Mouse (Mus musculus) CH12.LX (cell line): ENCODE measurements at regions not wholly inside any gene's neighbourhood (a gene's known extent, or its start where the extent isn't known, plus 50 kb on each side); places are given as distances from the start of the nearest gene placed in this dataset.

ENCODE experiments used
- DNase-seq: peaks from one replicate; pipeline ENCODE4 v3.0.0-alpha.2; 2013; ENCODE audit errors: extremely low read depth
- H3K27ac ChIP-seq: 2 replicates; pipeline ENCODE4 v1.5.1; 2012; ENCODE audit warnings: low read depth, mild to moderate bottlenecking, control low read depth, moderate library complexity; ENCODE audit not compliant: insufficient read depth
- H3K27me3 ChIP-seq: replicated peaks from 2 replicates; pipeline ENCODE3; 2012; ENCODE audit warnings: inconsistent platforms
- H3K36me3 ChIP-seq, 2 experiments: replicated peaks in 1 of 2; 2 replicates each; pipeline versions ENCODE3 to v1.6.1; 2012; ENCODE audit warnings: inconsistent platforms in 1 of 2, low read length in 1 of 2, mild to moderate bottlenecking in 1 of 2, mixed read lengths in 1 of 2, moderate library complexity in 1 of 2; ENCODE audit not compliant: control insufficient read depth in 1 of 2, insufficient read depth in 1 of 2
- H3K4me1 ChIP-seq, 2 experiments: 2 replicates each; pipeline ENCODE4 v1.6.1; 2012; ENCODE audit warnings: inconsistent platforms in 1 of 2, moderate library complexity in 1 of 2; ENCODE audit not compliant: insufficient read depth in 2 of 2, control insufficient read depth in 1 of 2
- H3K4me2 ChIP-seq: 2 replicates; pipeline ENCODE4 v1.6.1; 2012; ENCODE audit warnings: low read depth, mild to moderate bottlenecking, control low read depth; ENCODE audit not compliant: poor library complexity, insufficient read depth, severe bottlenecking
- H3K4me3 ChIP-seq, 3 experiments: fragments of 150-350 bp in 1 of 3; sonication (generic) in 1 of 3; replicated peaks in 1 of 3; 2 replicates each; pipeline versions ENCODE3 to v1.5.1; 2011 to 2012; ENCODE audit warnings: low read depth in 2 of 3, low read length in 2 of 3, mild to moderate bottlenecking in 2 of 3, moderate library complexity in 2 of 3, control low read depth in 1 of 3, improper control_type of control experiment in 1 of 3, inconsistent platforms in 1 of 3, mixed read lengths in 1 of 3; ENCODE audit not compliant: poor library complexity in 1 of 3
- H3K79me2 ChIP-seq: replicated peaks from 2 replicates; pipeline ENCODE4 v1.6.1; 2012; ENCODE audit warnings: mild to moderate bottlenecking, moderate library complexity; ENCODE audit not compliant: control insufficient read depth, poor library complexity, insufficient read depth, severe bottlenecking; ENCODE audit errors: extremely low read depth
- H3K9ac ChIP-seq: 2 replicates; pipeline ENCODE4 v1.6.1; 2012; ENCODE audit warnings: low read depth, mild to moderate bottlenecking, control low read depth, moderate library complexity; ENCODE audit not compliant: insufficient read depth
- H3K9me3 ChIP-seq: replicated peaks from 2 replicates; pipeline ENCODE3; 2012; ENCODE audit warnings: low read length, inconsistent platforms, mixed read lengths
- CHD1 ChIP-seq: IDR thresholded peaks from 2 replicates; pipeline ENCODE4 v1.6.1; 2012; ENCODE audit warnings: low read depth, low read length, improper control_type of control experiment, inconsistent platforms
- CTCF ChIP-seq, 2 experiments: IDR thresholded peaks in 1 of 2; conservative IDR thresholded peaks in 1 of 2; 2 replicates each; pipeline ENCODE4 v1.5.1; 2011 to 2012; ENCODE audit warnings: low read depth in 2 of 2, low read length in 2 of 2, improper control_type of control experiment in 1 of 2, inconsistent platforms in 1 of 2, mild to moderate bottlenecking in 1 of 2, moderate library complexity in 1 of 2
- E2F4 ChIP-seq: IDR thresholded peaks from 2 replicates; pipeline ENCODE4 v1.6.1; 2011; ENCODE audit warnings: low read depth, low read length, improper control_type of control experiment; ENCODE audit not compliant: insufficient replicate concordance
- EP300 ChIP-seq: IDR thresholded peaks from 2 replicates; pipeline ENCODE4 v1.6.1; 2011; ENCODE audit warnings: low read length, improper control_type of control experiment
- ETS1 ChIP-seq: conservative IDR thresholded peaks from 2 replicates; pipeline ENCODE4 v1.6.1; 2012; ENCODE audit warnings: low read depth, mild to moderate bottlenecking, inconsistent platforms, low read length, improper control_type of control experiment, moderate library complexity
- HCFC1 ChIP-seq: IDR thresholded peaks from 2 replicates; pipeline ENCODE4 v1.6.1; 2012; ENCODE audit warnings: low read depth, mild to moderate bottlenecking, inconsistent platforms, low read length, improper control_type of control experiment
- MAFK ChIP-seq: IDR thresholded peaks from 2 replicates; pipeline ENCODE4 v1.6.1; 2011; ENCODE audit warnings: low read length, improper control_type of control experiment; ENCODE audit not compliant: insufficient replicate concordance
- MAZ ChIP-seq: IDR thresholded peaks from 2 replicates; pipeline ENCODE4 v1.6.1; 2012; ENCODE audit warnings: low read depth, mild to moderate bottlenecking, inconsistent platforms, low read length, improper control_type of control experiment, moderate library complexity
- MEF2A ChIP-seq: IDR thresholded peaks from 2 replicates; pipeline ENCODE4 v1.6.1; 2014; ENCODE audit warnings: low read depth, mild to moderate bottlenecking, inconsistent platforms, low read length, improper control_type of control experiment, borderline replicate concordance
- MXI1 ChIP-seq: IDR thresholded peaks from 2 replicates; pipeline ENCODE4 v1.6.1; 2011; ENCODE audit warnings: mild to moderate bottlenecking, low read depth, low read length, improper control_type of control experiment
- MYC ChIP-seq: IDR thresholded peaks from 2 replicates; pipeline ENCODE4 v1.6.1; 2011; ENCODE audit warnings: low read depth, mild to moderate bottlenecking, improper control_type of control experiment, low read length
- NELFE ChIP-seq: IDR thresholded peaks from 2 replicates; pipeline ENCODE4 v1.6.1; 2011; ENCODE audit warnings: low read depth, low read length, improper control_type of control experiment
- POLR2AphosphoS2 ChIP-seq: IDR thresholded peaks from 2 replicates; pipeline ENCODE4 v1.6.1; 2011; ENCODE audit warnings: low read depth, low read length, improper control_type of control experiment
- RAD21 ChIP-seq: IDR thresholded peaks from 2 replicates; pipeline ENCODE4 v1.6.1; 2011; ENCODE audit warnings: low read depth, mild to moderate bottlenecking, low read length, improper control_type of control experiment, moderate library complexity
- RCOR1 ChIP-seq: conservative IDR thresholded peaks from 2 replicates; pipeline ENCODE4 v1.6.1; 2012; ENCODE audit warnings: low read depth, mild to moderate bottlenecking, inconsistent platforms, low read length, improper control_type of control experiment
- SIN3A ChIP-seq: IDR thresholded peaks from 2 replicates; pipeline ENCODE4 v1.6.1; 2012; ENCODE audit warnings: low read length, improper control_type of control experiment, inconsistent platforms
- SMC3 ChIP-seq: IDR thresholded peaks from 2 replicates; pipeline ENCODE4 v1.6.1; 2011; ENCODE audit warnings: low read depth, low read length, improper control_type of control experiment
- TCF12 ChIP-seq: IDR thresholded peaks from 2 replicates; pipeline ENCODE4 v1.6.1; 2014; ENCODE audit warnings: low read depth, mild to moderate bottlenecking, inconsistent platforms, low read length, improper control_type of control experiment
- USF2 ChIP-seq: conservative IDR thresholded peaks from 2 replicates; pipeline ENCODE4 v1.6.1; 2011; ENCODE audit warnings: low read depth, low read length, improper control_type of control experiment
- ZKSCAN1 ChIP-seq: IDR thresholded peaks from 2 replicates; pipeline ENCODE4 v1.6.1; 2012; ENCODE audit warnings: low read depth, inconsistent platforms, low read length, improper control_type of control experiment, borderline replicate concordance
- ZMIZ1 ChIP-seq: IDR thresholded peaks from 2 replicates; pipeline ENCODE4 v1.6.1; 2012; ENCODE audit warnings: low read depth, mild to moderate bottlenecking, inconsistent platforms, low read length, improper control_type of control experiment
- dilution Hi-C: fragments of 300-500 bp; cut with MboI; formaldehyde crosslinking; loops from 2 replicates; pipeline ENCODE4 v1.14.3; 2020; ENCODE audit warnings: low sequenced_read_pairs; ENCODE audit not compliant: extremely low pct_unique_long_range_greater_than_20kb, extremely low pct_ligation_motif_present
- in situ Hi-C: fragments of 300-500 bp; cut with MboI; formaldehyde crosslinking; loops from 3 replicates; pipeline ENCODE4 v1.14.3; 2019; ENCODE audit warnings: low sequenced_read_pairs, low pct_ligation_motif_present, low pct_unique_long_range_greater_than_20kb, mixed read lengths

DNA sequence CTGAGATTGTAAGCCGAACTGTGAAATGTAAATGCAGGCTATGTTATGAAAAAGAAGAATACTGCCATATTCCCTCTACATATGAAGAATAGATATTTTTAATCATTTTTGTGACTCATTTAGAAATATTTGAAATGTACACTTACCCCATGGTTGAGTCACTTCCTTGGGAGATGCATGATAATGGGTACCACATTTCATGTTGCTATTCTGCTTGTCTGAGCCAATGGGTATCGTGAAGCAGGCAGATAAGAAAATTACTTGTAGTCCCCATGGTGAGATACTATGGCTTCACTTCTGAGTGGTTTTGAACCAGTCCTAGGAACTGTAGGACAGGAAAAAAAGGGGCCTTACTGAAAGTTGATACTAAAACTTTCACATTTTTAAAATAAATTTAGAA, 506.2 kb upstream of the Lcorl start:
- dilution Hi-C loops: no loop called here
- Histone ChIP-seq H3K4me2 (no peak overlapping the region), H3K4me3 (no peak overlapping the region), H3K27me3 (no peaks in the 10 kb centered on the region)
- no peak for TF ChIP-seq ETS1
- no peak for TF ChIP-seq MAFK
- no peak for TF ChIP-seq MYC
- no peak for TF ChIP-seq USF2
- TF ChIP-seq ZMIZ1: no peak
- no peak for TF ChIP-seq E2F4
- no peak for TF ChIP-seq MXI1
- no peak for TF ChIP-seq NELFE
- no peak for TF ChIP-seq SMC3
- no peak for TF ChIP-seq CTCF (conservative IDR thresholded peaks at IDR 0.05 in 1 of 2, IDR thresholded peaks at IDR 0.05 in 1 of 2; ENCODE audit: low read depth in 2 of 2, low read length in 2 of 2)
- TF ChIP-seq TCF12: no peak
- no peak for TF ChIP-seq EP300
- no peak for TF ChIP-seq MEF2A
- TF ChIP-seq HCFC1: no peak
- no peak for TF ChIP-seq RAD21
- TF ChIP-seq MAZ: no peak
- TF ChIP-seq POLR2AphosphoS2: no peak
- no peak for TF ChIP-seq SIN3A
- TF ChIP-seq CHD1: no peak
- TF ChIP-seq, all 38 proteins: peak for 0
- Histone ChIP-seq H3K4me1 (no peaks in the 10 kb centered on the region), H3K27ac (no peak overlapping the region), H3K9ac (no peak overlapping the region), H3K36me3 (no peaks in the 10 kb centered on the region), H3K9me3 (no peaks in the 10 kb centered on the region), H3K79me2 (no peaks in the 10 kb centered on the region)
- no peak for DNase-seq
- in situ Hi-C loops: no loop called here

DNA sequence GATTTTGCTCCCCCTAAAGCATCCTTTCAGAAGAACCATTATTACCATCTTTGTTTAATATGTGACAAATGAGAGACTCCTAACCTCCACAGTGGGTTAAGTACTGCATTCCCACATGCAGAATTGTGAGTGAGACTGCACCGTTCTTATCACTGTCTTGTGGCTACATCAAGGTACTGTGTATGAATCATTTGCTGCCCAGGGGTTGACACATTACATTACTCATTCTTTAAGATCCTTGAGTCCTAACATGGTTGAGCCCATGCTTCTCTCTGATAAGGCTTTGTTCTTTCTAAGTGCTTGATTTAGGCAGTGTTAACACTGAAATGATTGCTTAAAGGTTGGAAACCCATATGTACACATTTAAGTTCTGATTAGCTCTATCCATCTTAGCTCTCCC, 504.2 kb upstream of the Lcorl start:
- H3K4me3 ChIP-seq: no peak overlapping the region
- no peak overlapping the region for H3K9ac ChIP-seq
- in situ Hi-C loops (no loop called here), dilution Hi-C loops (no loop called here)
- TF ChIP-seq RCOR1 (no peak), ETS1 (no peak), RAD21 (no peak), CTCF (conservative IDR thresholded peaks at IDR 0.05 in 1 of 2, IDR thresholded peaks at IDR 0.05 in 1 of 2; ENCODE audit: low read depth in 2 of 2, low read length in 2 of 2) (no peak), MAZ (no peak), ZKSCAN1 (no peak)
- no peaks in the 10 kb centered on the region for H3K79me2 ChIP-seq
- no peaks in the 10 kb centered on the region for H3K9me3 ChIP-seq
- H3K4me2 ChIP-seq: no peak overlapping the region
- no peak overlapping the region for H3K27ac ChIP-seq
- DNase-seq: no peak
- no peaks in the 10 kb centered on the region for H3K4me1 ChIP-seq
- no peaks in the 10 kb centered on the region for H3K27me3 ChIP-seq
- H3K36me3 ChIP-seq: no peaks in the 10 kb centered on the region
